Mouse (Mus musculus) limb, embryonic 14.5 days (tissue): ENCODE results near the gene Npdc1. TPM values are rescaled to one million over a fixed set of nuclear protein-coding genes. Genes with fewer than 3 reads are reported as not detected.

Experiments used
- ATAC-seq: fragments of 200-750 bp; cut with Nextera tagmentation; 2 replicates; pipeline ENCODE4 v1.8.0; 2017; ENCODE audit warnings: low read depth, moderate number of reproducible peaks, moderate TSS enrichment; ENCODE audit not compliant: low FRiP score
- DNase-seq: peaks from one replicate; pipeline ENCODE4 v3.0.0-alpha.2; 2015; ENCODE audit warnings: low spot score
- H3K27ac ChIP-seq: fragments of 300-500 bp; sonication (generic); replicated peaks from 2 replicates; pipeline ENCODE4 v1.5.1; 2014; ENCODE audit warnings: low read depth, mild to moderate bottlenecking, low read length, moderate library complexity, mixed read lengths
- H3K27me3 ChIP-seq: fragments of 300-500 bp; sonication (generic); 2 replicates; pipeline ENCODE4 v1.6.1; 2014; ENCODE audit warnings: low read length, mixed read lengths; ENCODE audit not compliant: control insufficient read depth, insufficient read depth
- H3K36me3 ChIP-seq: fragments of 300-500 bp; sonication (generic); 2 replicates; pipeline ENCODE4 v1.6.1; 2014; ENCODE audit warnings: mild to moderate bottlenecking, low read length, moderate library complexity, mixed read lengths; ENCODE audit not compliant: control insufficient read depth, insufficient read depth
- H3K4me1 ChIP-seq: fragments of 300-500 bp; sonication (generic); 2 replicates; pipeline ENCODE4 v1.6.1; 2014; ENCODE audit warnings: antibody characterized with exemption, low read length, mixed read lengths; ENCODE audit not compliant: control insufficient read depth, insufficient read depth
- H3K4me2 ChIP-seq: fragments of 300-500 bp; sonication (generic); replicated peaks from 2 replicates; pipeline ENCODE4 v1.6.1; 2014; ENCODE audit warnings: low read depth, mild to moderate bottlenecking, low read length, moderate library complexity; ENCODE audit not compliant: severe bottlenecking
- H3K4me3 ChIP-seq: fragments of 300-500 bp; sonication (generic); replicated peaks from 2 replicates; pipeline ENCODE4 v1.5.1; 2014; ENCODE audit warnings: low read length
- H3K9ac ChIP-seq: fragments of 300-500 bp; sonication (generic); 2 replicates; pipeline ENCODE4 v1.6.1; 2014; ENCODE audit warnings: mild to moderate bottlenecking, low read depth, low read length, moderate library complexity; ENCODE audit not compliant: severe bottlenecking
- H3K9me3 ChIP-seq: fragments of 300-500 bp; sonication (generic); 2 replicates; pipeline ENCODE4 v1.6.1; 2016; ENCODE audit warnings: low read length; ENCODE audit not compliant: control insufficient read depth
- POLR2A ChIP-seq: fragments of 200-500 bp; IDR thresholded peaks from 2 replicates; pipeline ENCODE4 v1.8.0; 2012; ENCODE audit warnings: inconsistent platforms, mild to moderate bottlenecking, moderate library complexity, borderline replicate concordance; ENCODE audit not compliant: insufficient read depth, insufficient read length; ENCODE audit errors: extremely low read depth
- WGBS: fragments of 180-500 bp; shearing (Covaris S2); extraction: QIAGEN DNeasy Blood & Tissue Kit; methylation state at CpG from one replicate; pipeline ENCODE4 v1.1.7; 2014; 5-methylcytosine and 5-hydroxymethylcytosine counted together
- polyA plus RNA-seq, 2 experiments: library from polyadenylated mRNA; depleted of rRNA in 1 of 2; stranded (reverse) in 1 of 2; unstranded in 1 of 2; fragments of >200 nt; fragmentation: Nextera tagmentation in 1 of 2; extraction: Ambion mirVana in 1 of 2; gene quantifications; 2 replicates each; pipeline versions ENCODE4 v1.2.1 to v1.2.3; 2012 to 2014

The Npdc1 gene
- polyA plus RNA-seq, 2 experiments, result 42.9 to 76.2 TPM

- peak; percentile 85 for DNase-seq
Observed at GRCm38 (mm10) chr2:25426721-25427191, 27.6 kb downstream of the Npdc1 start.

GRCm38 (mm10) chr2:25427256-25427655 is 28.1 kb downstream of the Npdc1 start:
- Histone ChIP-seq H3K4me1 (peaks cover 3% of the 10 kb centered on the region; the same call in 1 of the 2 replicates), H3K9ac (no peak overlapping the region), H3K27ac (no peak overlapping the region), H3K4me3 (no peak overlapping the region), H3K4me2 (no peak overlapping the region), H3K36me3 (no peaks in the 10 kb centered on the region), H3K27me3 (no peaks in the 10 kb centered on the region; the same call in 1 of the 2 replicates), H3K9me3 (no peaks in the 10 kb centered on the region)
- TF ChIP-seq POLR2A, result no peak
- 91% methylated on average over 5 of the region's 5 CpGs for WGBS
- ATAC-seq (no peak), DNase-seq (no peak)

More at GRCm38 (mm10) chr2:25426721-25427191, 27.6 kb downstream of the Npdc1 start:
- no peaks in the 10 kb centered on the region; the same call in 1 of the 2 replicates for H3K27me3 ChIP-seq
- H3K4me3 ChIP-seq, result no peak overlapping the region
- H3K4me1 ChIP-seq, result peaks cover 3% of the 10 kb centered on the region; the same call in 1 of the 2 replicates
- no peaks in the 10 kb centered on the region for H3K36me3 ChIP-seq
- 26% methylated on average over 5 of the region's 5 CpGs for WGBS
- H3K9ac ChIP-seq, result no peak overlapping the region
- no peak overlapping the region for H3K27ac ChIP-seq
- TF ChIP-seq POLR2A, result no peak
- ATAC-seq, result no peak
- no peak overlapping the region for H3K4me2 ChIP-seq
- H3K9me3 ChIP-seq, result no peaks in the 10 kb centered on the region

GRCm38 (mm10) chr2:25428442-25429236 is 29.5 kb downstream of the Npdc1 start, which contains the start of gene Abca2:
TSS of gene Abca2 (plus strand) at chr2:25428703.
- peak within 1 kb of the TSS; percentile 75 for H3K9ac ChIP-seq
- H3K27ac ChIP-seq, result no peak within 1 kb of the TSS
- no peaks in the 10 kb centered on the region; the same call in 1 of the 2 replicates for H3K27me3 ChIP-seq

DNA sequence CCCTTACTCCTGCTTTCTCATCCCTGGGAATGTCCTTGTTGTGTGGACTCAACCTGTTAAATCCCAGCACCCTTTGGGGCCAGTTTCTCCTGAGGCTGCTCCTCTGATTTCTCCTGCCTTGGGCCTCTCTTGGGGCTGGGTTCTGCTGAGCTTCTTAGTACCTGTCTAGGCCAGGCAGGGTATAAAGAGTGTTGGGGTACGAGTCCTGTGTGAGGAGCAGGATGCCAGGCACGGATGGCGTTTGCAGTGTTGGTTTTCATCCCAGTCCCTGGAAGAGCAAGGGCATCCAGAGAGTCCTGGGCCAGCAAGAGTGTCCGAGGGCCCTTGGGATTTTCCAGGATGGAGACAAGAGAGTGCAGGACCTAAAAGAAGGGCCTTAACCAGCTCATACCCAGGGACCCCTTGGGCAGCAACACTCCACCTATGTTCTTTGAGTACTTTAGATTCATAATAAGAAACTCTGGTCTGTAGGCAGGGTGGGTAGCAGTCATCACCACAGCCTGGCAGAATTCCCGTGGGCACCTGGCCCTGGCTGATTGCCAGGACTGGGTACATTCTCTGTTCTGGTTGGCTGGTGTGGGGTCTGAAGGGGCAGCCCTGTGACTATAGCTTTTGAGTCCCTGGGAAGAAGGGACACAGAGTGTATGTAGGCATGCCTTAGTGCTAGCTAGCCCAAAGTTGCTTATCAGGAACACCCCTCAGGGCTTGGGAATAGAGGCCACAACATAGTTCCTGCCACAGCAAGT is 30.5 kb downstream of the Npdc1 start:
- no peaks in the 10 kb centered on the region for H3K36me3 ChIP-seq
- H3K4me2 ChIP-seq, result peak overlapping the region; percentile 89
- TF ChIP-seq POLR2A, result no peak
- H3K9me3 ChIP-seq, result no peaks in the 10 kb centered on the region
- no peak for DNase-seq
- H3K27ac ChIP-seq, result no peak overlapping the region
- no peak overlapping the region for H3K9ac ChIP-seq
- no peak for ATAC-seq
- H3K27me3 ChIP-seq, result no peaks in the 10 kb centered on the region; the same call in 1 of the 2 replicates
- WGBS, result 75% methylated on average over 5 of the region's 5 CpGs
- H3K4me3 ChIP-seq, result peak overlapping the region; percentile 69; the same call in 1 of the 2 replicates
- peaks cover 3% of the 10 kb centered on the region; the same call in 1 of the 2 replicates for H3K4me1 ChIP-seq

More at GRCm38 (mm10) chr2:25428442-25429236, 29.5 kb downstream of the Npdc1 start, which contains the start of gene Abca2:
- peak within 1 kb of the TSS; percentile 89 for H3K4me2 ChIP-seq
- ATAC-seq, result peak; percentile 91
- no peak for TF ChIP-seq POLR2A
- H3K4me3 ChIP-seq, result peak within 1 kb of the TSS; percentile 69
- peak; percentile 90 for DNase-seq
- H3K4me1 ChIP-seq, result peaks cover 3% of the 10 kb centered on the region; the same call in 1 of the 2 replicates
- H3K36me3 ChIP-seq, result no peaks in the 10 kb centered on the region
- H3K9me3 ChIP-seq, result no peaks in the 10 kb centered on the region
- WGBS, result 0% methylated on average over 15 of the region's 89 CpGs
